Mouse (Mus musculus): ENCODE data around the gene Smco2. TPM values are rescaled to one million over a fixed set of nuclear protein-coding genes. Genes with fewer than 3 reads are reported as not detected.

Gene Smco2
- polyA plus RNA-seq (2021; fragmentation: Nextera tagmentation) = not detected in 2 replicates
- long read RNA-seq, experiment 1 = 0 reads
- long read RNA-seq, experiment 2 = 0 reads

GRCm38 (mm10) chr6:146850050-146850449, at the start of gene Smco2:
Gene Smco2 (plus strand): TSS chr6:146850104.

DNA sequence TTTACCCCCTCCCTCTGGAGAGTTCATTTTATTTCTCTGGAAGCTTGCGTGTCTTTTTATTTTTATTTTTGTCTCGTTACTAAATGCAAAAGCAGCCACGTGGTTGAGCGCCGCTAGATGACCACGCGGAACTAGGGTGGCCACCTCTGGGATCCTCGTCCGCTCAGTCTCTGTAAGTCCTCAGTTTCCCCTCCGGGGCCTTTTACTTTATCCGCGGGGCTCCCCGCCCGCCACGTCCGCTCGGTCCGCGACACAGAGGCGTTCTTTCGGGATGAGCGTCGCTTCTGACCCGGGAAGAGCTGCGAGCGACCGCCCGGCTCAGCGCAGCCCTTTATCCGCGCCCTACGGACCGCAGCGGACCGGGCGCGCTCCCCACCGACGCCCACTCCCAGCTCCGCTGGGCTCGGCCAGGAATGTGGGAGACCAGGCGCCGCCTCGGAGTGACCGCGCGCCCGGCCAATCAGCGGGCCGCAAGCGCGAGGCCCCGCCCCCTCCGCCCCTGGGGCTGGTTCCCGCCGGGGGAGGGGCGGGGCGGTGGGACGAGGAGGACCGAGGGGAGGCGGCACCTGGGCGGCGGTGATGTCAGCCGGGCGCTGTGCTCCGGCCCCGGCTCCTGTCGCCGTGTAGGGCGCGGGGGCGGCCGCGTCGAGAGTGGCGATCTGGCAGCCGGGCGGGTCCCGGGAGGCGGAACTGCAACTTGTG, 38.2 kb downstream of the Smco2 start, which contains the start of gene Ppfibp1:
Gene Ppfibp1 (plus strand): TSS at position 530 of the 702 bp plus-strand sequence.

Other genes with a start within 250 kb of the Smco2 start
- 73.1 and 82.9 TPM in 2 replicates for gene Med21, start 207.6 kb upstream of the Smco2 start, polyA plus RNA-seq (2021; fragmentation: Nextera tagmentation)
- gene Tm7sf3, start 207.3 kb upstream of the Smco2 start, polyA plus RNA-seq (2021; fragmentation: Nextera tagmentation) = 29.7 and 32.1 TPM in 2 replicates
- gene Stk38l, start 125.1 kb upstream of the Smco2 start, polyA plus RNA-seq (2021; fragmentation: Nextera tagmentation) = 7.8 and 9.9 TPM in 2 replicates
- 0.87 and 1.9 TPM in 2 replicates for gene Arntl2, start 54.0 kb upstream of the Smco2 start, polyA plus RNA-seq (2021; fragmentation: Nextera tagmentation)
- gene Ppfibp1, start 38.4 kb downstream of the Smco2 start, polyA plus RNA-seq (2021; fragmentation: Nextera tagmentation) = 11.0 and 14.7 TPM in 2 replicates
- not detected in 2 replicates for gene 1700034J05Rik, start 104.3 kb downstream of the Smco2 start, polyA plus RNA-seq (2021; fragmentation: Nextera tagmentation)
- gene Rep15, start 182.5 kb downstream of the Smco2 start, polyA plus RNA-seq (2021; fragmentation: Nextera tagmentation) = 0.98 and 1.2 TPM in 2 replicates
- gene Mrps35, start 192.7 kb downstream of the Smco2 start, polyA plus RNA-seq (2021; fragmentation: Nextera tagmentation) = 116 and 123 TPM in 2 replicates
- gene Mansc4, start 236.9 kb downstream of the Smco2 start, polyA plus RNA-seq (2021; fragmentation: Nextera tagmentation) = 0.54 and 2.7 TPM in 2 replicates
- gene Klhl42, start 241.3 kb downstream of the Smco2 start, polyA plus RNA-seq (2021; fragmentation: Nextera tagmentation) = 6.7 and 7.4 TPM in 2 replicates

All from layer of hippocampus, adult 6 months (tissue).